Mouse (Mus musculus) erythroblast, embryonic 14.5 days (primary cell): ENCODE results near the gene Tgtp1. TPM values are rescaled to one million over a fixed set of nuclear protein-coding genes. Genes with fewer than 3 reads are reported as not detected.
"Not testable (repeated sequence)": the region's sequence is repeated elsewhere in the genome, so short reads cannot be mapped to it uniquely, and the experiment has no call there.

Experiments
- H3K27me3 ChIP-seq: 2 replicates; pipeline ENCODE4 v1.6.1; 2012; ENCODE audit warnings: inconsistent platforms; ENCODE audit not compliant: control insufficient read depth
- H3K36me3 ChIP-seq: 2 replicates; pipeline ENCODE4 v1.6.1; 2012; ENCODE audit warnings: mild to moderate bottlenecking, inconsistent platforms; ENCODE audit not compliant: control insufficient read depth
- H3K4me1 ChIP-seq: 2 replicates; pipeline ENCODE4 v1.6.1; 2012; ENCODE audit warnings: inconsistent platforms; ENCODE audit not compliant: control insufficient read depth
- H3K4me3 ChIP-seq: replicated peaks from 2 replicates; pipeline ENCODE3; 2012; ENCODE audit warnings: moderate library complexity, mild to moderate bottlenecking, inconsistent platforms
- H3K9me3 ChIP-seq: 2 replicates; pipeline ENCODE4 v1.6.1; 2012; ENCODE audit warnings: low read length, inconsistent platforms, mixed read lengths; ENCODE audit not compliant: control insufficient read depth
- polyA plus RNA-seq: library from polyadenylated mRNA; stranded (reverse); fragments of >175 nt; gene quantifications from 2 replicates; pipeline ENCODE4 v1.2.3, GENCODE M21; 2012

The Tgtp1 gene
- polyA plus RNA-seq = not detected in 2 replicates

DNA sequence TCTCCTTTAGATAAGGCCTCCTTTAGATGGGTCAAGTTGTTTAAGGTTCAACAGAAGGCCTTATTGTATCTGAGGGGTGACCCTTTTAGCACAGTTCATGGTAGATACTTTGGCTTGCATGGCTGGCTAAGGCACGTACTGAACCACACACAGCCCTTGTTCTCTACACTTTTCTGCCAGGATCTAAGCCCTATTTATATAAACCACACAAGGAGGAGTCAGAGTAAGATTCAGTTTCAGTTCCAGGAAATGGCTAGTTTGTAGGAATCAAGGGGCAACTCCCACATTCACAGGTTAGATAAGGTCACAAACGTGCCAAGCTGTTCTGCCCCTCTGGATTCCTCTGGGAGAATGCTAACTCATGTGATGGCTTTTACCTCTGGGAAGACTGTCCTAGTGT lies at the start of gene Tgtp1:
Gene Tgtp1, minus strand, starts transcription at position 155 of the 400 bp plus-strand sequence.
- not testable (repeated sequence) for H3K27me3 ChIP-seq, H3K4me3 ChIP-seq

DNA sequence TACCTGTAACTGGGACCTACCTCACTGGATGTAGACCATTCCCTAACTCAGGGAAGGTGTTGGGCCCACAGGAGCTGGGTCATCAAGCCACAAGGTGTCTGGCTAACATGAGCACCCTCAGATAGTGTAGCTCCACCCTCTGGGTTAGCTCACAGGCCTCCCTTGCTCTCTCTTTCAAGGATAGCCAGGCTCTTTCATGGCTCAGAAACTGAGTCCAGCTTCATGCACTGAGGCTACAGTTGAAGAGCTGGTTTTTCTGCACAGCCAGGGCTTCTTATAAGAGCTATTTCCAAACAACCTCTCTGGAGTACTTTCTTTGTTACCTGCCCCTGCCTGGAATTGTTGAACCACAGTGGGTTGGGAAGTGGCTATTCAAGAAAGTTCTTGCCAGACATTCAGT lies 18.1 kb upstream of the Tgtp1 start:
- H3K36me3 ChIP-seq, H3K9me3 ChIP-seq, H3K4me1 ChIP-seq, H3K27me3 ChIP-seq, H3K4me3 ChIP-seq: not testable (repeated sequence)

More for the DNA sequence above, at the start of gene Tgtp1:
- not testable (repeated sequence) for H3K9me3 ChIP-seq, H3K36me3 ChIP-seq, H3K4me1 ChIP-seq

DNA sequence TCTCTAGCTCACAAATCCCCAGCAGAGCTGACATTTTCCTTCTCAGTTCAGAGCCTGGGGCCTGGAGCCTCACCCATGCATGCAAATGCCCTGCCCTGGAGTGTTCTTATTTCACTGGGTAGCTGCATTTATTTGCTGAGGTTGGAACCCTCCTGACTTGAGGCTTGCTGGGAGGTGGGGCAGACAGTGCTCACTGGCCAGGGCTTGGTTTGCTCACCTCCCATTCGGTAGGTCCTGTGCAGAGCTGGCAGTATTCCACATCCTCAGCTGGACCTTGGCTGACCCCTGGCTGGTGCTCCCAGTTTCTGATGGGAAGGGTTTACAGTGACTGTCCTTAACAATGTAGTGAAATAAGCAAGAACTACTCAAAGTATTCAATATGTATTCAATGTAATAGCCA lies 12.8 kb upstream of the Tgtp1 start:
- H3K36me3 ChIP-seq, H3K27me3 ChIP-seq, H3K4me3 ChIP-seq, H3K4me1 ChIP-seq, H3K9me3 ChIP-seq: not testable (repeated sequence)

DNA sequence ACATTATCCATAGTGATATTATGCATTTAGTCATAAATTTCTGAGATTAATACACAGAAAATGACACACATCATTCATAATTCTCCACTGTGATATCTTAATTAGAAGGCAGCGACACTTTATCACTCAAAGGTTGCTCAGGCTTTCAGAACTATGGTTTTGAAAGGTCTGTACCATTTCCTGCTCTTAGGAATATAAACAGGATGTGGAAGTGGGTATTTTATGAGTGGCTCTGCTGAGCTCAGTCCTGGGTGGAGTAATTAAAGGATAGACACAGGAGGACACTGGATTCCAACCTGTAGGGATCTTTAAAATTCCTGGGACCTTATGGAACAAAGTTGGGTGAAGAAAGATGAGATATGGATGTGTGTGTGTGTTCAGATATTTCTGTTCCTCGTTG lies 12.3 kb upstream of the Tgtp1 start:
- not testable (repeated sequence) for H3K9me3 ChIP-seq, H3K4me1 ChIP-seq, H3K27me3 ChIP-seq, H3K4me3 ChIP-seq, H3K36me3 ChIP-seq

DNA sequence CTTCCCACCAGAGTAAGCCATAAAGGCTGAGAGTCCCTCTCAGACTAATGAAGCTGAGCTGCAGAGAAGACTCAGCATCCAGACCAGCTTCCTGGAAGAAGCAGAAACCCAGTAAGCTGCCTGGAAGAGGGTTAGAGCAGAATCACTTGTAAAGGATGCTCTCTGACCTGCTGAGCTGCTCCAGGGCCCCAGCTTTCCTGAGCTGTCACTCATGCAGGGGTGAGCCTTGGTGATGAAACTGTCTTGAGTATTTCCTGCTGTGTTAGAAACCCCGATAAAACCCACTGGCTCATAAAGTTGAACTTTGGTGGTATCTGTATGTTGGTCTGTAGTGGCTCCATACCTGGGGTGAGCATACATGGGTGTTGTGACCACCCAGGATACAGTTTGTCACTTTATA lies 6.4 kb upstream of the Tgtp1 start:
- H3K9me3 ChIP-seq, H3K4me3 ChIP-seq, H3K4me1 ChIP-seq, H3K27me3 ChIP-seq, H3K36me3 ChIP-seq: not testable (repeated sequence)

DNA sequence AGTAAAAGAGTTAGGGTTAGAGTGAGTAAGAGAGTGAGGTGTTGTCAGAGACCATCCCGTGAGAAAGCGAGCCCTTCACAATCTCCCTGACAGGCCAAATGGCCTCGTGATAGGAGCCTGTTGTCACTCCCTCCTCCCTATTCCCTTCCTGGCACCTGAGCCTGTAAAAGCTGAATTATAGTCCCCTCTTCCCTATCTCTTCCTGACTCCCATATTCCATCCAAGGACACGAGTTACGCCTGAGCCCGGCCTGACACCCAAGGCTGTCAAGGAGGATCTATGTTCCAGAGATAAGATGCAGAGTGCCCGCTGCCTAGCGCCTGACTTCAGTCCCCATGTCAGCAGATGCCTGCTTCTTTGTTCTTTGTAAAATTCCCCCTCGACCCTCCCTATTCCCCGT lies 676 bp downstream of the Tgtp1 start:
- not testable (repeated sequence) for H3K27me3 ChIP-seq, H3K4me3 ChIP-seq, H3K36me3 ChIP-seq

DNA sequence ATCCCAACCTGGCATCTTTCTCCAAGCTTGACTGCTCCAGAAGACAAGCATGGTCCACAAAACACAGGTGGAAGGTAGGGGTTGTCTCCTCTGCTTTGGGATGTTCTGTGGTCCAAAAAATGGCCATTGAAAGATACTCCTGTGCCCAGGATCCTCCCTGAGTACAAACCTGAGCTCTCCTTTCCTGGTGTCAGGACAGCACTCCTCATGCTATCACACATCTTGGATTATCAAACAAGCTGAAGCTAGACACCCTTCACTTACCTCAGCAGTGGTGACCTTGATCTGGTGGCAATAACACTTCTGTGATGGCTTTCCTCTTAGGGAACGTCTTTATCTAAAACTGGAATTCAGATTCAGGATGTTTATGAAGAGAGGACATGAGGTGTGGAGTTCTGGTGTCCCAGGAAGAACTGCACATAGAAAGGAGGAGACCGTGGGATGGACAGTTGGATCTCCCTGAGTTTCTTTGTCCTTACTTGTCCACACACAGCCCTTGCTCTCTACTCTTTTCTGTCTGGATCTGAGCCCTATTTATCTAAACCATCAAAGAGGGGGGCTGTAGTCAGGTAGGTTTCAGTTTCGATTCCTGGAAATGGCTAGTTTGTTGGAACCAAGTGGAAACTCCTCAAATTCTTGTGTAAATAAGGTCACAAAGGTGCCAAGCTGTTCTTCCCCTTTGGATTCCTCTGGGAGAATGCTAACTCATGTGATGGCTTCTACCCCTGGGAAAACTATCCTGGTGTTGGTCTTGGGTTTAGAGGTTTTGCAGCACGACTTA lies 2.0 kb downstream of the Tgtp1 start, which contains the start of gene Gm12185:
Gene Gm12185, minus strand, starts transcription at position 487 of the 781 bp plus-strand sequence.
- not testable (repeated sequence) for H3K9me3 ChIP-seq, H3K4me3 ChIP-seq, H3K27me3 ChIP-seq, H3K36me3 ChIP-seq, H3K4me1 ChIP-seq

More for the DNA sequence above, 676 bp downstream of the Tgtp1 start:
- H3K4me1 ChIP-seq, H3K9me3 ChIP-seq: not testable (repeated sequence)

DNA sequence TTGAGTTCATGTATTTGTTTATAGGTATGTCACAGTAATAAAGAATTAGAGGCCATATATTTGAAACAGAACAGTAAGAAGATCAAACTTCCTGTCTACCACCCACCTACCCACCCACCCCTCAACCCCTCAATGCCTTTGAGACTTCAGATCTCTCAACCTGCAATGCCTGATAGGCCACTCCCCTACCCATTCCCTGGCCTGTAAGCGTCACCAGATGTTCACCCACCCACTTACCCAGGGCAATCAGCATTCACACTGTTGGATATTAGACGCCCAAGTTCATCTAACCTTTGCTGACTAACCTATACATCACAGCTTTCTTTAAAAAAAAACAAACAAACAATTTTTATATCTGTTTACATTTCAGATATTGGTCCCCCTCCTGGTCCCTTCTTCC lies 4.0 kb downstream of the Tgtp1 start:
- H3K4me3 ChIP-seq, H3K27me3 ChIP-seq, H3K36me3 ChIP-seq, H3K9me3 ChIP-seq, H3K4me1 ChIP-seq: not testable (repeated sequence)

DNA sequence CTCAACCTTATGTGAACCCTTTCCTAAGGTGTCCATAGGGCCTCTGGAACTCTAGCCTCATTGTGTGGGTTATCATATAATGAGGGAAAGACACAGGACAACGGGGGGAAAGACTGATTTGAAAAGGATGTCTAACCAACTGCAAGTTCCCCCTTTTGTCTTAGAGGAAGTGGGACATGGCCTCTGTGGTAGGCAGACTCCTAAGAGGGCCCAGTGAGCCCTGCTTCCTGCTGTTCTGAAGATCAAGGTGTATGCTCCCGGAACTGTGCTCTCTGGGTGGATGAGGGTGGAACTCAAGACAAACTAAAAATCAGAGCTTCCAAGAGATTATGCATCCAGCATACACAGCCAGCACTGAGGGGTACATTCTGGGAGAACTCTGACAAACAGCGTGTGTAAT lies 5.8 kb downstream of the Tgtp1 start:
- H3K4me1 ChIP-seq, H3K36me3 ChIP-seq, H3K9me3 ChIP-seq, H3K27me3 ChIP-seq, H3K4me3 ChIP-seq: not testable (repeated sequence)

DNA sequence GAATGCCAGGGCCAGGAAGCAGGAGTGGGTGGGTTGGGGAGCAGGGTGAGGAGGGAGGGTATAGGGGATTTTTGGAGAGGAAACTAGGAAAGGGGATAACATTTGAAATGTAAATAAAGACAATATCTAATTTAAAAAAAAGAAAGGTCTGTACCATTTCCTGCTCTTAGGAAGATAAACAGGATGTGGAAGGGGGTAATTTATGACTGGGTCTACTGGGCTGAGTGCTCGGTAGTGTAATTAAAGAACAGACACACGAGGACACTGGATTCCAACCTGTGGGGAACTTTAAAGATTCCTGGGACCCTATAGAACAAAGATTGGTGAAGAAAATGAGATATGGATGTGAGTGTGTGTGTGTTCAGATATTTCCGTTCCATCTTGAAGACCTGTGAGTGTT lies 11.1 kb downstream of the Tgtp1 start:
- H3K4me3 ChIP-seq, H3K9me3 ChIP-seq, H3K27me3 ChIP-seq, H3K36me3 ChIP-seq, H3K4me1 ChIP-seq: not testable (repeated sequence)

DNA sequence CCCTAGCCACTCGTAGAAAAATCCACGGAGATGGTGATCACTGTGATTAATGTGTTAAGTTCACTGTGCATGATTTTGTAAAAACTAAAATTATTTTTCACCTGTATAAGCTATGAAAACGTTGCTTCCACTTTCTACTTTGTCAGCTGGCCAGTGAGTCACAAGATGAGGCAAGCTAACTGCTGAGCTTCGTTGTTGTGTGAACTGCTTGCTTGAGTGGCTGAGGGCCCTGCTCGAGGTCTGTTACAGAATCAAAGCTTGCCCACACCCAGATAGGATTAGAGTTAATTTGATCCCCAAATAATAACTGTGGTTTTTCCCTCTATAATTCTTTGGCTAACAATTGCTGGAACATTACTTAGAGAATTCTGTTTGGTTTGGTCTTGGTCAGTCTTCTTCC lies 13.9 kb downstream of the Tgtp1 start:
- H3K4me1 ChIP-seq, H3K36me3 ChIP-seq, H3K9me3 ChIP-seq, H3K27me3 ChIP-seq, H3K4me3 ChIP-seq: not testable (repeated sequence)

DNA sequence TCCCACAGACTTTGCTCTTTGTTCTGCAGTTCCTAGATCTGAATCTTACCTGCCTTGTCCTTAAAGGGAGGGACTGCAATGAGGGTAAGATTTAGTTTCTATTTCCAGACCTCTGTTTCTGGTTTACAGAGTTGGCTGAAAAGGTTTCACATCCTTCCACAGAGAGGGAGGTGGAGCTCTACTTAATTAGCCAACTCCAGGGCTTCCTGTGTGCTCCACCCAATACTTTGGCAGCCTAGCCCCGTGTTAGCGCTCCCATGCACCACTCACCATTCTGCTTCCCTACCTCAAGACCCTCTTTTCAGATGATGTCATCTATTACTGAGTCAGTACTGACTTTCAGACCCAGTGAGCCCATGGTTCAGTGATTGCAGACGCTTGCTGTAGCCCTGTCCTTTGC lies 14.7 kb downstream of the Tgtp1 start, which contains the start of gene 9930111J21Rik1:
Gene 9930111J21Rik1, minus strand, starts transcription at position 148 of the 400 bp plus-strand sequence.
- H3K4me1 ChIP-seq, H3K36me3 ChIP-seq, H3K9me3 ChIP-seq, H3K4me3 ChIP-seq, H3K27me3 ChIP-seq: not testable (repeated sequence)

DNA sequence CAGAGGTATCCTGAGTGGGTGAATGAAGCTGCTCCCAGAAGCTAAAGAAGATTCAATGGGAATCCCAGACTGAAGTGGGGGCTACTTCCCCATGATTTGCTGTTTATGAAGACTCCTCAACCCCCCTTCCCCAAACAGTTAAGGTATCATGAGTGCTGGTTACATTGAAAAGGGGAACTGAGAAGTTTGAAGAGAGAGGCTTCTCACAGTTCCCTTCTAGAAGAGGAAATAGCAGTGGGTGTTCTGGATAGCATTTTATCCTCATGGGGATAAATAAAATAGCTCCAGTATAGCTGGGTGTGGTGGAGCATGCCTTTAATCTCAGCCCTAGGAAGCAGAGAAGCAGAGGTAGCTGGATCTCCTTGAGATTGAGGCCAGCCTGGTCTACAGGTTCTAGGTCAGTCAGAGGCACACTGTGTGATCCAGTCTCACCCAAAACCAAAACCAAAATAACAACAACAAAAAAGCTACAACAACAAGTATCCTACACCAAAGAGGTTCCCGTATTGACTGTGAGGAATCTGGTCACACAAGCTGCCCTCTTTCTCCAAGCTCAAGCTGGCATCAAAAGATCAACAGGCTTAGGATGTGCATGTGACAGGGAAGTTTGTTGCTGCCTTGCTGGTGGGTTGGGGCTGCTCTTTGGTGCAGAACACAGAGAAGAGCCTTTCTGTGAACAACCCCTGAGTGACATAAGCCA lies 15.6 kb downstream of the Tgtp1 start, which contains the start of gene Olfr56:
Gene Olfr56, plus strand, starts transcription at position 650 of the 700 bp plus-strand sequence.
- H3K9me3 ChIP-seq, H3K27me3 ChIP-seq, H3K4me3 ChIP-seq, H3K4me1 ChIP-seq, H3K36me3 ChIP-seq: not testable (repeated sequence)

DNA sequence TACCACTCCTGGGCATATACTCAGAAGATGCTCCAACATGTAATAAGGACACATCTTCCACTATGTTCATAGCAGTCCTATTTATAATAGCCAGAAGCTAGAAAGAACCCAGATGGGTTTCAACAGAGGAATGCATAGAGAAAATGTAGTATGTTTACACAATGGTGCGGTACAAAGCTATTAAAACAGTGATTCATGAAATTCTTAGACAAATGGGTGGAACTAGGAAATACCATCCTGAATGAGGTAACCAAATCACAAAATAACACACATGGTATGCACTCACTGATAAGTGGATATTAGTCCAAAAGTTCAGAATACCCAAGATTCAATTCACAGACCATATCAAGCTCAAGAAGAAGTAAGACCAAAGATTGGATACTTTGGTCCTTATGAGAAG lies 19.3 kb downstream of the Tgtp1 start:
- H3K4me1 ChIP-seq, H3K4me3 ChIP-seq, H3K9me3 ChIP-seq, H3K27me3 ChIP-seq, H3K36me3 ChIP-seq: not testable (repeated sequence)

DNA sequence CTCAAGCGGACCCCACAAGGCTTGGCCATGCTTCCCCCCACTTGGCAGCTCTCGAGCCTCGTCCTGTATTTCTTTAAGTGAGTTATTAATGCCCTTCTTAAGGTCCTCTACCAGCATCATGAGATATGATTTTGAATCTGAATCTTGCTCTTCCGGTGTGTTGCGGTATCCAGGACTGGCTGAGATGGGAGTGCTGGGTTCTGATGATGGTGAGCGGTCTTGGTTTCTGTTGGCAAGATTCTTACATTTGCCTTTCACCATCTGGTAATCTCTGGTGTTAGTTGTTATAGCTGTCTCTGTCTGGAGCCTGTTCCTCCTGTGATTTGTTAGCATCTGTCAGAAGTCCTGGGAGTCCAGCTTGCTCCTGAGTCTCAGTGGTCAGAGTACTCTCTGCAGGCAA lies 47.9 kb downstream of the Tgtp1 start, which contains the start of gene Psme2b:
Gene Psme2b, minus strand, starts transcription at position 101 of the 400 bp plus-strand sequence.
- not testable (repeated sequence) for H3K4me1 ChIP-seq, H3K36me3 ChIP-seq, H3K4me3 ChIP-seq, H3K9me3 ChIP-seq, H3K27me3 ChIP-seq
